Mouse (Mus musculus) myocyte (in vitro differentiated cells): ENCODE results near the gene Nr2f1. TPM values are rescaled to one million over a fixed set of nuclear protein-coding genes. Genes with fewer than 3 reads are reported as not detected.

Experiments
- H3K27me3 ChIP-seq: one replicate; pipeline ENCODE4 v1.6.1; 2011; ENCODE audit not compliant: control insufficient read depth, insufficient read depth, insufficient read length
- H3K36me3 ChIP-seq: one replicate; pipeline ENCODE4 v1.6.1; 2011; ENCODE audit not compliant: control insufficient read depth, insufficient read depth
- H3K4me2 ChIP-seq: one replicate; pipeline ENCODE4 v1.6.1; 2011; ENCODE audit warnings: low read depth, control low read depth
- H3K4me3 ChIP-seq: one replicate; pipeline ENCODE4 v1.5.1; 2011; ENCODE audit warnings: mild to moderate bottlenecking, control low read depth, moderate library complexity
- H3K79me2 ChIP-seq: one replicate; pipeline ENCODE4 v1.6.1; 2011; ENCODE audit not compliant: control insufficient read depth, insufficient read depth
- H3ac ChIP-seq: one replicate; pipeline ENCODE4 v1.6.1; 2011; ENCODE audit not compliant: control insufficient read depth, insufficient read length
- CEBPB ChIP-seq: IDR thresholded peaks from 2 replicates; pipeline ENCODE4 v1.6.1; 2011; ENCODE audit warnings: mild to moderate bottlenecking, moderate library complexity; ENCODE audit not compliant: poor library complexity, insufficient read depth, severe bottlenecking
- E2F4 ChIP-seq: IDR thresholded peaks from one replicate; pipeline ENCODE4 v1.6.1; 2011; ENCODE audit warnings: mild to moderate bottlenecking, control low read depth, moderate library complexity; ENCODE audit not compliant: insufficient read depth
- MAX ChIP-seq: IDR thresholded peaks from one replicate; pipeline ENCODE4 v1.6.1; 2011; ENCODE audit warnings: low read depth, mild to moderate bottlenecking, control low read depth
- MYOD1 ChIP-seq, 3 experiments: IDR thresholded peaks; one replicate each; pipeline ENCODE4 v1.6.1; 2011; ENCODE audit warnings: control low read depth in 2 of 3, low read depth in 2 of 3, mild to moderate bottlenecking in 2 of 3, moderate library complexity in 1 of 3; ENCODE audit not compliant: insufficient read length in 2 of 3, control insufficient read depth in 1 of 3
- MYOG ChIP-seq, 3 experiments: IDR thresholded peaks; one replicate each; pipeline ENCODE4 v1.6.1; 2011; ENCODE audit warnings: control low read depth in 2 of 3, low read depth in 2 of 3, mild to moderate bottlenecking in 2 of 3; ENCODE audit not compliant: insufficient read length in 2 of 3, control insufficient read depth in 1 of 3, insufficient read depth in 1 of 3
- POLR2A ChIP-seq: IDR thresholded peaks from one replicate; pipeline ENCODE4 v1.6.1; 2011; ENCODE audit warnings: low read depth, mild to moderate bottlenecking, control low read depth, moderate library complexity; ENCODE audit not compliant: insufficient read length
- POLR2AphosphoS2 ChIP-seq: IDR thresholded peaks from one replicate; pipeline ENCODE4 v1.6.1; 2011; ENCODE audit warnings: low read depth, control low read depth; ENCODE audit not compliant: insufficient read length
- REST ChIP-seq: IDR thresholded peaks from one replicate; pipeline ENCODE4 v1.6.1; 2011; ENCODE audit warnings: mild to moderate bottlenecking, control low read depth, moderate library complexity; ENCODE audit not compliant: insufficient read depth, insufficient read length
- SRF ChIP-seq: IDR thresholded peaks from one replicate; pipeline ENCODE4 v1.6.1; 2011; ENCODE audit warnings: low read depth; ENCODE audit not compliant: control insufficient read depth, insufficient read length
- TCF12 ChIP-seq: IDR thresholded peaks from one replicate; pipeline ENCODE4 v1.6.1; 2011; ENCODE audit warnings: mild to moderate bottlenecking, control low read depth; ENCODE audit not compliant: poor library complexity, insufficient read depth, severe bottlenecking
- TCF3 ChIP-seq: IDR thresholded peaks from one replicate; pipeline ENCODE4 v1.6.1; 2011; ENCODE audit warnings: low read depth, control low read depth; ENCODE audit not compliant: insufficient read length
- USF1 ChIP-seq: IDR thresholded peaks from one replicate; pipeline ENCODE4 v1.6.1; 2011; ENCODE audit warnings: low read depth, mild to moderate bottlenecking, control low read depth, moderate library complexity
- polyA plus RNA-seq: library from polyadenylated mRNA; unstranded; fragments of >200 nt; fragmentation: generic; extraction: Trizol; gene quantifications from one replicate; pipeline ENCODE4 v1.2.1, GENCODE M21; 2012; ENCODE audit warnings: missing spikeins

The Nr2f1 gene
- polyA plus RNA-seq, 1 experiment, result 5.8 TPM

DNA sequence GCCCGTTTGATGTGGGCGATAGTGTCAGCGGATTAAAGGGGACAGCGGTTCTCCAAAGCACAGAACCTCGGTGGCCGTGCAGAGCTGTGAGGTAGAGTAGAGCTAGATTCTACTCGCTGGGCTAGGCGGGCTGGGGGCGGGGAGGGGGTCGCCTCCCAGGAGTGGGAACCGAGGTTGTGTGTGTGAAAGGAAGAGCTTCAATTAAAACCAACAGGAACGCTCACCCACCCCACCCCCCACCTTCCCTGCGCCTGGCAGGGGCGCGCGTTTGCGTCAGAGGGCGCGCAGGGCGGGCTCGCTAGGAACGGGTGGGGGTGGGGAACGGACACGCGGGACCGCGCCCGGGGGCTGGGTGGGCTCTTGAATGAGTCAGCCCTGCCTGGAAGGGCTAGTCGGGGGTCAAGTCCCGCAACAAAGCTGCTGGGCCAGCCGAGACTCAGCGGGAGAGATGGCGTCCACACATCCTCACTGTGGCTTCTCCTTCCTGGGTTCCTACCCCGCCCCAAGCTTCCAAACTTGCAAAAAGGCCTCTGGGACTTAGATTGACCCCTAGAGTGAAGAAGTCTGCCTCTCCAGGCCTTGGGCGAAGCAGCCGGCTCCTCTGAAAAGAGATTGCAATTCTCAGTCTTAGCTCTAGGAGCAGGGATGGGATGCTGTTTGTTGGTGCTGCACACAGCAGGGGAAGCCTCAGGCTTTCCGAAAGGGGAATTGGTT, 3.9 kb upstream of the Nr2f1 start:
- no peaks in the 10 kb centered on the region for H3K27me3 ChIP-seq
- peak overlapping the region; percentile 78 for H3K4me3 ChIP-seq
- peak; percentile 24 for TF ChIP-seq E2F4
- TF ChIP-seq POLR2A, result peak; percentile 58
- TF ChIP-seq TCF3, result no peak
- TF ChIP-seq POLR2AphosphoS2, result peak; percentile 41
- peak overlapping the region; percentile 52 for H3ac ChIP-seq
- H3K36me3 ChIP-seq, result no peaks in the 10 kb centered on the region
- H3K79me2 ChIP-seq, result peaks cover 22% of the 10 kb centered on the region
- H3K4me2 ChIP-seq, result peak overlapping the region; percentile 99

DNA sequence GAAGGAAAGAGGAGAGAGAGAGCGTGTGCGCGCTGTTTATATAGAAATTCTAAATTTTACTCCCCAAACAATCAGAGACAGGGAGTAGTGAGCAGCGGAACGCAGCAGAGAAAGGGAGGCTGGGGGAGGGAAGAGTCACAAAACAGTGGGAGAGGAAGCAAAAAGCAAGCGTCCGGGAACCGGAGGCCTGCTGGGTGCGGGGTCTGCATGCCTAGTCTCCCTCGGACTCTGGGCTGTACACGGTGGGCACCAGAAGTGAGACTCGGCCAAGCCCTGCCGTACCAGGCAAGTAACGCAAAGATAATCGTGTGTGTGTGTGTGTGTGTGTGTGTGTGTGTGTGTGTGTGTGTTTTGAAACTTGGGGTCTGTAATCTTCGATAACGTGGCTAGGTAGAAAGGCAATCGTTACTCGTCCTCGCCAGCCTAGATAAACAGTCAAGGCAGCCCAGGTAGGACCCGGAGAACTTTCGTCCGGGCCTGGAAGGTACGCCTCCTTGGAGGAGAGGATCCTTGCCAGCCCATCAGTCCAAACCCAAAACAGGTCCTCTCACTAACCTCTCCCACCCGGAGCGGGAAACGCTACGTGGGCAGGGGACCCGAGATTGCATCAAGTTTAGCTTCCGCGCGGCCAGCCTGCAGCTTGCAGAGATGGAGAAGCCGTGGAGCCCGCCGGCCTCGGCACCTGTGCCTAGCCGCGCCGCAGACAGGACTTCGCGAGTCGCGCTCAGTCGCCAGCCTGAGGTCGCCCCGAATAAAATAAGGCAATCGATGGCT, 3.2 kb upstream of the Nr2f1 start:
- peak overlapping the region; percentile 99 for H3K4me2 ChIP-seq
- H3K4me3 ChIP-seq, result peak overlapping the region; percentile 78
- peak overlapping the region; percentile 52 for H3ac ChIP-seq
- TF ChIP-seq CEBPB (no peak), MYOD1 (IDR thresholded peaks at IDR 0.05; ENCODE audit: control insufficient read depth in 1 of 3, insufficient read length in 2 of 3, low read depth in 2 of 3) (peak in 1 of 3 experiments; percentile 11), MAX (no peak), REST (no peak), POLR2A (peak; percentile 35), E2F4 (no peak), USF1 (no peak), POLR2AphosphoS2 (peak; percentile 20), MYOG (IDR thresholded peaks at IDR 0.05; ENCODE audit: control insufficient read depth in 1 of 3, insufficient read depth in 1 of 3, insufficient read length in 2 of 3, low read depth in 2 of 3) (no peak)
- H3K27me3 ChIP-seq, result no peaks in the 10 kb centered on the region
- no peaks in the 10 kb centered on the region for H3K36me3 ChIP-seq
- H3K79me2 ChIP-seq, result peaks cover 22% of the 10 kb centered on the region

DNA sequence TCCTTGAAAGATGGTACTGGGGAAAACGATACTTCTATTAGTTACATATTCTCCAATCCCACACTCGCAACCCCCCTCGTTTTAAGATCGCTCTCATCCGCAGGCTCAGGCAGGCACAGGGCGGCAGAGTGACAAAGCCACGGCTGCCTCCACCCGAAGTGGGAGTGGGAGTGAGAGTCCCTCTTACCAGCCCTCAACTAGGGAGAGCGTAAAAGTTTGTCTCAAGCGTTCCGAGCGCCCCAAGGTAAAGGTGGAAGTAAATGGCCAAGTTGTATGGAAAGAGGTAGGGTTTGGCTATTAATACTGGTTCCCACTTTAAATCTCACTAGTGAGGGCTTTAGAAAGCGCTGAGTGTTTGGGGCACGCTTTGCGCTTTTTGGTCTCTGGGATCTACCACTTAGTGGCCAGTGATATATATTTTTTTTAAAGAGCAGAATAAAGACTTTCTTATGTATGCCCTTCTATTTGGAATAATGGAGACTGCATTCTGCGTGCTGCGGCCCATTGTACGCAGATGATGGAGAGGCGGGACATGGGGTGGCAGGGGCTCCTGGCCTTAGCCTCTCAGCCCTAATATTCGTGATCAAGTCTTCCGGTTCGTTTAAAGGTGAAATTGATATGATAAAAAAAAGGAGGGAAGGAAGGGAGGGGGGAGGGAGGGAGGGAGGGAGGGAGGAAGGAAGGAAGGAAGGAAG, 2.5 kb upstream of the Nr2f1 start:
- no peaks in the 10 kb centered on the region for H3K27me3 ChIP-seq
- peak overlapping the region; percentile 52 for H3ac ChIP-seq
- TF ChIP-seq POLR2A (no peak), MAX (no peak), REST (no peak), CEBPB (no peak), TCF3 (no peak), POLR2AphosphoS2 (no peak), TCF12 (no peak), USF1 (no peak), SRF (no peak), E2F4 (no peak), MYOG (IDR thresholded peaks at IDR 0.05; ENCODE audit: control insufficient read depth in 1 of 3, insufficient read depth in 1 of 3, insufficient read length in 2 of 3, low read depth in 2 of 3) (no peak), MYOD1 (IDR thresholded peaks at IDR 0.05; ENCODE audit: control insufficient read depth in 1 of 3, insufficient read length in 2 of 3, low read depth in 2 of 3) (no peak)
- peak overlapping the region; percentile 99 for H3K4me2 ChIP-seq
- peaks cover 29% of the 10 kb centered on the region for H3K79me2 ChIP-seq
- peak overlapping the region; percentile 78 for H3K4me3 ChIP-seq
- no peaks in the 10 kb centered on the region for H3K36me3 ChIP-seq

DNA sequence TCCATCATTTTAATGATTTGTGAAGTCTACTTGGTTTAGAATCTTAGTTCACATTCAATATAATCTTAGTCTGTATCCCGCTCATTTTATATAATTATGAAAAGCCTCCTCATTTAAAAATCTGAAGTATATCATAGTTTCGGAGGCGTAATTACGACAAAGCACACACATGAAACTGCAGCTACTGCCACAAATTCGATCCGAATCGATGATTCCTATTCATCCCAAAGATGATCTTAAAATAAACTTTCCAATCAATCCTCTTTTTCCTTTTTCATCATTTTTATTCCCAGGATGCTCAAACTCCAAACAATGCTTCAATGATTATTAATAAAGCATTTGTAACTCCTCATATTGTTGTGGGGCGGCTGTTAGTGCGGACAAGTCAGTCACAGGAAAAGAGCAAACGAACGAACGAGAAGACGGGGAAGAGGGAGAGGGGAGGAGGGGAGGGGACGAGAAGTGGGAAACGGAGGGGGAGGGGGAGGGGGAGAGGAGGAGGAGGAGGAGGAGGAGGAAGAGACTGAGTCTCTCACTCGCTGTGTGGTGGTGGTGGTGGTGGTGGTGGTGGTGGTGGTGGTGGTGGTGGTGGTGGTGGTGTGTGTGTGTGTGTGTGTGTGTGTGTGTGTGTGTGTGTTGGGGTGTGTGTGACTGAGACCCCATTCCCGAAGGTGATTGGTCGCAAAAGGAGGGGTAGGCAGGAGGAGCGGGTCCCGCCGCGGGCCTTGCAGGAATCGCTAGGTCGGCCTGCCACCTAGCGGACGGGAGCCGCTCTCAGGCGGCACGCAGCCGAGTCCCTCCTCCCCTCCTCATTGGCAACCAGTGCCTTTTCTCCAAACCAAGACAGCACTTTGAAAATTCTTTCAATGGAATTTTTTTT, 1.7 kb upstream of the Nr2f1 start:
- peak overlapping the region; percentile 100 for H3K4me2 ChIP-seq
- H3K4me3 ChIP-seq, result peak overlapping the region; percentile 78
- no peaks in the 10 kb centered on the region for H3K27me3 ChIP-seq

More for the DNA sequence above, 1.7 kb upstream of the Nr2f1 start:
- Histone ChIP-seq H3K36me3 (no peaks in the 10 kb centered on the region), H3K79me2 (peaks cover 24% of the 10 kb centered on the region), H3ac (peak overlapping the region; percentile 52)
- TF ChIP-seq TCF3 (no peak), POLR2AphosphoS2 (peak; percentile 90), TCF12 (no peak), POLR2A (peak; percentile 55), E2F4 (no peak), CEBPB (no peak), SRF (no peak), MYOD1 (IDR thresholded peaks at IDR 0.05; ENCODE audit: control insufficient read depth in 1 of 3, insufficient read length in 2 of 3, low read depth in 2 of 3) (no peak), REST (no peak), MAX (no peak), MYOG (IDR thresholded peaks at IDR 0.05; ENCODE audit: control insufficient read depth in 1 of 3, insufficient read depth in 1 of 3, insufficient read length in 2 of 3, low read depth in 2 of 3) (no peak), USF1 (no peak)
